Mouse (Mus musculus): ENCODE data around the gene Plcd3. TPM values are rescaled to one million over a fixed set of nuclear protein-coding genes. Genes with fewer than 3 reads are reported as not detected.

Gene Plcd3
- total and polyA plus RNA-seq, 3 experiments = 2.0 to 2.6 TPM; not detected in 1

GRCm38 (mm10) chr11:103102725-103103349, 1.4 kb upstream of the Plcd3 start (continued):
- TF ChIP-seq ZNF384 (IDR thresholded peaks at IDR 0.05; ENCODE audit: low read depth, low read length) = peak; percentile 81
- no peak for TF ChIP-seq ZKSCAN1 (IDR thresholded peaks at IDR 0.05; ENCODE audit: low read depth, low read length)
- no peak for TF ChIP-seq KAT2A (conservative IDR thresholded peaks at IDR 0.05; ENCODE audit: low read depth, low read length)
- TF ChIP-seq SIN3A (IDR thresholded peaks at IDR 0.05; ENCODE audit: low read length) = peak; percentile 92

GRCm38 (mm10) chr11:103101866-103102501, 526 bp upstream of the Plcd3 start:
- peaks cover 0 to 9% of the 10 kb centered on the region in 2 experiments; a peak in 2 of 4 replicates for H3K36me3 ChIP-seq (ENCODE audit: control insufficient read depth in 1 of 2, insufficient read depth in 2 of 2, low read length in 2 of 2)
- TF ChIP-seq USF1 (IDR thresholded peaks at IDR 0.05; ENCODE audit: low read depth, low read length) = peak; percentile 32; the same call in 1 of the 2 replicates
- TF ChIP-seq JUND (IDR thresholded peaks at IDR 0.05; ENCODE audit: low read depth, low read length) = peak; percentile 19; the same call in 1 of the 2 replicates
- peak; percentile 58; the same call in 1 of the 2 replicates for TF ChIP-seq ZMIZ1 (IDR thresholded peaks at IDR 0.05; ENCODE audit: low read depth, low read length)
- peak; percentile 36; the same call in 1 of the 2 replicates for TF ChIP-seq BHLHE40 (IDR thresholded peaks at IDR 0.05; ENCODE audit: borderline replicate concordance, low read depth, low read length)
- TF ChIP-seq E2F4 (IDR thresholded peaks at IDR 0.05; ENCODE audit: borderline replicate concordance, low read depth, low read length) = no peak
- TF ChIP-seq SMC3 (IDR thresholded peaks at IDR 0.05; ENCODE audit: low read depth, low read length) = no peak
- no peak for TF ChIP-seq POLR2AphosphoS5 (IDR thresholded peaks at IDR 0.05; ENCODE audit: borderline replicate concordance, low read depth, low read length)
- TF ChIP-seq SIN3A (IDR thresholded peaks at IDR 0.05; ENCODE audit: low read length) = no peak; the same call in none of the 2 replicates
- peak; percentile 18 for TF ChIP-seq NELFE (IDR thresholded peaks at IDR 0.05; ENCODE audit: low read depth, low read length)
- peak; percentile 82 for TF ChIP-seq MXI1 (IDR thresholded peaks at IDR 0.05; ENCODE audit: low read depth, low read length)
- TF ChIP-seq NRF1 (IDR thresholded peaks at IDR 0.05; ENCODE audit: insufficient read depth, low read depth, low read length, poor library complexity, severe bottlenecking) = peak; percentile 41; the same call in 1 of the 2 replicates
- peak in 1 of 3 experiments; percentile 2; a peak in 1 of 6 replicates for TF ChIP-seq CTCF (IDR thresholded peaks at IDR 0.05 in 2 of 3, conservative IDR thresholded peaks at IDR 0.05 in 1 of 3; ENCODE audit: control insufficient read depth in 1 of 3, insufficient read depth in 1 of 3, low read depth in 2 of 3, low read length in 3 of 3, poor library complexity in 1 of 3, severe bottlenecking in 1 of 3)
- no peak for TF ChIP-seq MAFK (IDR thresholded peaks at IDR 0.05; ENCODE audit: borderline replicate concordance, low read depth, low read length)
- TF ChIP-seq MYC (IDR thresholded peaks at IDR 0.05; ENCODE audit: low read depth, low read length) = peak; percentile 75
- TF ChIP-seq MEF2A (IDR thresholded peaks at IDR 0.05; ENCODE audit: extremely low read depth, insufficient replicate concordance, low read depth, low read length, poor library complexity, severe bottlenecking) = no peak
- peak; percentile 77 for TF ChIP-seq HCFC1 (IDR thresholded peaks at IDR 0.05; ENCODE audit: low read depth, low read length)
- no peak for TF ChIP-seq KAT2A (conservative IDR thresholded peaks at IDR 0.05; ENCODE audit: low read depth, low read length)
- peak; percentile 91 for TF ChIP-seq MAX (IDR thresholded peaks at IDR 0.05; ENCODE audit: low read length)
- peak; percentile 60; the same call in 1 of the 2 replicates for TF ChIP-seq TBP (IDR thresholded peaks at IDR 0.05; ENCODE audit: low read depth, low read length)
- TF ChIP-seq GABPA (IDR thresholded peaks at IDR 0.05; ENCODE audit: low read depth, low read length) = 0 out of 2 replicates have a peak, but pooled peaks have one; percentile 36
- TF ChIP-seq TCF12 (IDR thresholded peaks at IDR 0.05; ENCODE audit: low read depth, low read length) = 0 out of 2 replicates have a peak, but pooled peaks have one; percentile 23
- peak; percentile 30; the same call in 1 of the 2 replicates for TF ChIP-seq ETS1 (IDR thresholded peaks at IDR 0.05; ENCODE audit: low read depth, low read length)
- peak in 1 of 2 experiments; percentile 10; a peak in 1 of 4 replicates for TF ChIP-seq POLR2A (IDR thresholded peaks at IDR 0.05; ENCODE audit: control insufficient read depth in 1 of 2, insufficient read depth in 1 of 2, low read depth in 1 of 2, low read length in 2 of 2, poor library complexity in 1 of 2)
- TF ChIP-seq GATA1 (IDR thresholded peaks at IDR 0.05; ENCODE audit: low read depth, low read length) = peak; percentile 36; the same call in 1 of the 2 replicates
- TF ChIP-seq ZNF384 (IDR thresholded peaks at IDR 0.05; ENCODE audit: low read depth, low read length) = 0 out of 2 replicates have a peak, but pooled peaks have one; percentile 8
- H3K9ac ChIP-seq (ENCODE audit: control insufficient read depth, low read depth, low read length, poor library complexity, severe bottlenecking) = peak overlapping the region; percentile 63
- H3K4me3 ChIP-seq (ENCODE audit: control insufficient read depth in 1 of 2, insufficient read depth in 1 of 2, low read depth in 2 of 2, low read length in 2 of 2) = peak overlapping the region; percentile 55 to 80
- no peaks in the 10 kb centered on the region; the same call in 1 of the 2 replicates for H3K79me2 ChIP-seq (ENCODE audit: control insufficient read depth, insufficient read depth, low read length, poor library complexity)
- DNase-seq (ENCODE audit: low read depth, low spot score) = peak; percentile 91
- H3K4me1 ChIP-seq (ENCODE audit: control insufficient read depth in 1 of 2, insufficient read depth in 2 of 2, low read length in 2 of 2) = peaks cover 9 to 20% of the 10 kb centered on the region in 2 experiments
- H3K9me3 ChIP-seq (replicated peaks; ENCODE audit: insufficient read depth, low read length) = no peaks in the 10 kb centered on the region
- no peaks in the 10 kb centered on the region for H3K27me3 ChIP-seq (ENCODE audit: control insufficient read depth in 1 of 2, insufficient read depth in 2 of 2, low read length in 2 of 2)
- peak overlapping the region; percentile 39 for H3K27ac ChIP-seq (ENCODE audit: control insufficient read depth, low read depth, low read length)
